Mouse (Mus musculus): ENCODE measurements around the gene Ei24.

Gene Ei24

DNA sequence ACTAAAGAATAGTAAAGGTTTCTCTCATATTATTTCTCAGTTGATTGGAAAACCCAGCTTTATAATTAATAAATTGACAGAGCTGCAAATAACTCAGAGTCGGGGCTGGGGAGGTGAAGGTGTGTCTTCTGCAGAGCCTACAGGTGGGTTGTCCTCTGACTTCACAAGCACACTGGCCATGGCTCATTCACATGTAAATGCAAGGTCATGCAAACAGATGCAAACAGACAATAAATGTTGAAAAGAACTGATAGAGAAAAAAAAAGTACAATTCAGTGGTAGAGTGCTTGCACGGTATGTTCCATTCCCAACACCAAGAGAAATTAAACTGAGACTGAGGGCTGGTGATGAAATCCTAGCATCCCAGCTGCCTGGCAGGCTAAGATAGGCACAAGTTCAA is 2.7 kb downstream of the Ei24 start:
- no peak for DNase-seq (ENCODE audit: extremely low read depth, low read depth, low spot score)

- no peak for DNase-seq (ENCODE audit: extremely low read depth, low read depth, low spot score)
Observed at GRCm38 (mm10) chr9:36792191-36792590, 5.0 kb downstream of the Ei24 start.

- DNase-seq (ENCODE audit: extremely low read depth, low read depth, low spot score): no peak
Observed at GRCm38 (mm10) chr9:36783921-36784320, 13.3 kb downstream of the Ei24 start.

DNA sequence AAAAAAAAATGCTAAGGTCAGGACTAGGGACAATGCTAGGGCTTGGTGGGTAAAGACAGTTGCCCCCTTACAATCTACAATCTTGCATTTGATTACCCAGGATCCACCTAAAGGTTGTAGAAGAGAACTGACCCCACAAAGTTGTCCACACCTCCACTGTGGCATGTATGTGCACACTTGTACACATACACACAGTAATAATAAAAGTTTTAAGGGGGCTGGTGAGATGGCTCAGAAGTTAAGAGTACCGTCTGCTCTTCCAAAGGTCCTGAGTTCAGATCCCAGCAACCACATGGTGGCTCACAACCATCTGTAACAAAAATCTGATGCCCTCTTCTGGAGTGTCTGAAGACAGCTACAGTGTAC is 28.2 kb downstream of the Ei24 start:
- DNase-seq (ENCODE audit: extremely low read depth, low read depth, low spot score): no peak

GRCm38 (mm10) chr9:36768156-36769047 is 28.8 kb downstream of the Ei24 start:
- DNase-seq (ENCODE audit: extremely low read depth, low read depth, low spot score): no peak

DNA sequence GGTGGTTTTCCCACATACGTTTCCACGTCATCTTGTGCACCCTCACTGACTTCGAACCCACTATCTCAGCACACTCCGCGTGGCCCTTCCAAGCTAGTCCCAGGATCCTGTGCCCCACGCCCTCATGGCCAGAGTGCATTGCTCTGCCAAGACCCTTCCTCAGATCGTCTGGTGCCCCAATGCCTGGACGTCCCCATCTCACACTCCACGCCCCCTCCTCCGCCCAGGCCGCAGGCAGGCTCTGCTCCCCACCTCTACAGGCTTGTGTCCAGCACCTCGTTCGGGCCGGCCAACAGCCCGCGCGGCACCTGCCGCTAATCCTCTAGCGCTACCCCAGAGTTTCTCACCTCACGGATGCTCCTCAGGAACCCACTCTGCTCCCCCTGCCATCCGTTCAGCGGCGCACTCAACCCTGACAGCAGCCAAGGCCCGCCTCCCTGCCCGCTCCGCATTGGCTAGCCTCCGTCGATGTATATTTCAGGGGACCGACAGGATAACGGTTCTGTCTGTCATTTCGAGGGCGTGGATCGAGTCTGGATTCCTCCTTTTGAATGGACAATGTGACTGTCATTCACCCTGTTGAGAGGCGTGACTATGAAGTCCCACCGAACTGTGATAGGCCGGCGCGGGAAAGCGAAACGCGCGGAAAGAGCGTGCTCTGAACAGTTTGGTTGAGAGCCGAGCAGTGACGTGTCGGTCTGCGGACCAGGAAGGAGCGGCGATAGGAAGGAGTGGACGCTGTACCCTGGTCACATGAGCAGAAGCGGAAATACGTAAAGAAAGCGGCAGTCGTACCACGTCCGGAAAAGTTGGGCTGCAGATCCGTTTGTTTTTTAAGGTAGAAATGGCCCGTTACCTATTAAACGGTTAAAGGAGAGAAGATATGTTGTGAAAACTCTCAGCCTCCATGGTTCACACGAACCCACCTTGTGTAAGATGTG is 29.7 kb downstream of the Ei24 start, which contains the start of gene Stt3a:
Gene Stt3a (minus strand): TSS at position 477 of the 941 bp plus-strand sequence.
- DNase-seq (ENCODE audit: extremely low read depth, low read depth, low spot score): peak; percentile 99

GRCm38 (mm10) chr9:36764378-36764777 is 32.8 kb downstream of the Ei24 start:
- DNase-seq (ENCODE audit: extremely low read depth, low read depth, low spot score): no peak

Measured in fat pad, adult 2 months (tissue).